Mouse (Mus musculus) kidney, postnatal 10 days (tissue): Measurements from ENCODE around the gene Ccr8.

Experiments used
- DNase-seq: peaks from one replicate; pipeline ENCODE4 v3.0.0; 2021; ENCODE audit warnings: mixed read lengths

Ccr8 gene

DNA sequence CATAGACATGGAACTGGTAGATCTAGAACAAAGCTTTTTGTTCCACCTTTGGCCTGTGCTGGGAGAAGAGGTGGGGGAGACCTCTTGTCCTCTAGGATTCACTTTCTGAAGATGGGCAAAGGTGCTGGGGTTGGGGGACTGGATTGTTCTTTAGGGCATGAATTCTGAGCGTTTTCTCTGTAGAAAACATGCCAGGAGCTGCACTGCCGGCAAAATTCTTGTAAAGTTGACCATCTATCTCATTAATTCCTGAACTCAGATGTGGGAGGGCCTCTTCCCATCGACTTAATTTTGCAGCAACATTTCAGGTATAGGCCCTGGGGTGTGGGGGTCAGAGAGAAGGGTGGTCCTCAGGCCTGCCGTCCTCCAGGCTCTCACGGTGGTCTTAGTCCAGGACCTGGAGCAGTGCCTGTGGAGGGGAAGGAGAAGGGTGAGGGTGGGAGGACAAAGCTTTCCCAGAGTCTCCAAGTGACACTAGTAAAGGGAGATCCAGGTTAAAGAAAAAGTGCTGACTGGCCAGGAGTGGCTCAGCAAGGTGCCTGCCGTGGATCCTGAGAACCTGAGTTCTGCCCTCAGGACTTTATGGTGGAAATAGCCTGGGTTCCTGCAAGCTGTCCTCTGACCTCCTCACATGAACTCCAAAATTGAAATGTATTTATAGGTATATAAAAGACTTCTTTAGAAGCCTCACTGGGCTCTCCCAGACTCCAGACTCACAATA lies 42.0 kb downstream of the Ccr8 start:
- DNase-seq, result no peak

DNA sequence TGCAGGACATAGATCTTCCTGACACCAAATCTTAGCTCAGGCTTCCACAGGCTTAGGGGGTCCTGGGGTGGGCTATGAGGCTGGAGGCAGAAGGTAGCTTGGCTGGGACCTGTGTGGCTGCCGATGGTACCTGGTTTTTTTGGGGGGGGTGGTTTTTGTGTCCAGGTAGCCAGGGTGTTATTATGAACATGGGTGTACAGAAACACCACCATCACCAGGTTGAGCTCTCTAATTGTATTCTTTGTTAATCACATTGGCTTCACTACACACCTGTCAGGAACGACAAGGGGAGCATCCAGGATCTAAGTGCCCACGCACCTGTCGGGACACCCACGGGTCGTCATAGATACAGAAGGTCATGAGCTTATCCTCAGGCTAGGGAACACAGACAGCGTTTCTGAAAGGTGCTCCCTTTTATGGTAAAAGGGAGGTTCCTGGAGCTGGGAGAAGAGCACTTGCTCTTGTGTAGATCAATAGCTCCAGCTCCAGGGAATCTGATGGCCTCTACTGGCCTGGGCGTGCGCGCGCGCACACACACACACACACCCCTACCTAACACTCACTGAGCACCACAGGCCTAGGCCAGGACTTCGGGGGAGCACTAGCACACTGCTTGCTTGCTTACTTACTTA lies 42.7 kb downstream of the Ccr8 start:
- no peak for DNase-seq

DNA sequence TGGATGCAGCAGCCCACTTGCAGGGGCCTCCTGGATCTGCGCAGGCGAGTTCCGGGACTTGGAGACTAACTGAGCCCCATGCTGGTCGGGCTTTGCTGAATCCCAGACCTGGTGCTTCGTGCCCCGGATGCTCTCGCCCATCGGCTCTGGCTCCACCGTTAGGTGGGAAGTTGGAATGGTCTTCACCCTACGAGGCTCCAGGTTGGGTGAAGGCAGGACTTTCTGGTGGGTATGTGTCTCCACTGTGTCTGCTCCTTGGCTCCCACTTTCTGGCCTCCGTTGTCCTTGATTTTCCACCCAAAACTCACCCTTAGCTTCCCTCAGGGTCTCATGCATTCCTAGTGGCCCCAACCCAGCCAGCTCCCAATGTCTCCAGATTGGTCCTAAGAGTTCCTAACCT lies 43.5 kb downstream of the Ccr8 start:
- no peak for DNase-seq

DNA sequence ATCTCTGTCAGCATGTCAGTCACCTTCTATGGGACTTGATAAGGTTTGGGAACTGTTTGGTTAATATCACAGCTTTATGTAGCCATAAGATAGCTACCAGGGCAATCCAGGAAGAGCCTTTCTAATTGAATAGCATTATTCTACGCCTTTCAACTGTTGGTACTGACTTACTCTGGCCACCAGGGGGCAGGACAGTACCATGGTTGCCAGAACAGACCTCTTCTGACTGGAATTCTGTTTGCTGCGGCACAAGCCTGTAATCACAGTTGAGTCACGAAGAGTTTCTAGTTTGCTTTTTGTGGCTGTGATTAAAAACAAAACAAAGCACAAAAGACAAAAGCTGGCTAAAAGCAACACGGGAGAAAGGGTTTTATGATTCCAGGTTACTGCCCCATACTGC lies 48.7 kb downstream of the Ccr8 start:
- peak; percentile 89 for DNase-seq

DNA sequence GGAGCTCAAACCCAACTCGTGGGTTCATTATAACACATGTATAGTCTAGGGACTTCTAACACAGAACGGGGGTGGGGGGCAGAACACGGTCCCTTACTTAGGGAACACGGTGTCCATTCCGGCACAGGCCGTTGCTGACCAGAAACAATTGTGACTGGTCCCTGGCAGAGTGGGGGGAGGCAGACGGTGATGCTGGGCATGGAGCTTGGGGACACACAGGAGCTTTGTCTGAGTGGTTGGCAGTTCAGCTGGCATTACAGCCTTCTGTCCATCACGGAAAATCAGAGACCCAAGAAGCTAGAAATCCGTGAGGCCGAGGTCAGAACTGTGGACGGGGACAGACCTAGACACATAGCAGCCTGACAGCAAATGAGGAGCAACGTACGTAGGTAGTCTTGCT lies 52.6 kb downstream of the Ccr8 start:
- no peak for DNase-seq
